In the genomic region with DNA sequence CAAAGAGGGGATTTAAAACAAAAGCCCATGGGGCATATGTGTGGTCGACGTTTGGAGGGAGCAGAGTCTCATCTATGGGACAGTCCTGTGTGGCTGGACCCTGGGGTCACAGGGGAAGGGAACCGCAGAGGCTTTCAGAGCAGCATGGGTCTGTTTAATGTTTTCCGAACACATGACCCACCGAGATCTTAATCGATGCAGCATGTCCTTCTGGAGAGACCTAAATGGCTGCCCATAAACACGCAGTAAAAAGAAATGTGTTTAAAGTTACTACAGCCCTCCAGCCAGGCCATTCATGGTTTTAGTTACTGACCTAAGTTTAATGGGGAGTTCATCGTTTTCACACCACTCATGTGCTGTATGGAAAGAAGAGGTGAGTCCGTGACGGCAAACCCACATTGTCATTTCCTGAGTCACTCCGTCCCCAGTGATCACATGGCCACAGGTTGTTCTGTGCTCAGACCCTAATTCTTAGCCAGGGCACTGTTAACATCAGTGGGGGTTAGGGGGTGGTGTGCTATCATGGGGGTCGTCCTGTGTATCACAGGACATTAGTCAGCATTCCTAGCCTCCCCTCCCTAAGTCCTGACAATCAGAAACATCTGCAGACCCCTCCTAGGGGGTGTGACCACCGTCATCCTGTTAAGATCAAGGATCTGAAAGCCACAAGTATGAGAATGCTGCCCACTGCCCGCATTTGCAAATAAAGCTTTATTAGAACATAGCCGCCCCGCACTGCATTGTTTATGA, we compare ENCODE assay signal across 25 mouse cellular contexts.
A peak's percentile ranks its signal among the peaks of the same experiment; 100 is the strongest.
DNase-seq lines count a peak whose midpoint lies in the region; ATAC-seq lines count a peak whose summit lies in the region.
"Had no signal": no experiment of that assay in that cellular context is flagged by ENCODE, and none has a peak within 500 bp of the region (broad histone marks: within the 10 kb centered on the region; RNA-seq: fewer than 3 reads in every experiment).

No protein-coding gene starts in this region.

- no peaks in the 10 kb centered on the region for H3K36me3 ChIP-seq in embryonic facial prominence, embryonic 13.5 days
- H3K36me3 ChIP-seq in limb, embryonic 11.5 days (ENCODE audit: control insufficient read depth, insufficient read depth, low read length): no peaks in the 10 kb centered on the region
- H3K36me3 ChIP-seq: hindbrain, embryonic 15.5 days; intestine, embryonic 15.5 days; kidney, embryonic 15.5 days; liver, embryonic 12.5 days; midbrain, embryonic 10.5 days had no signal

- H3K4me3 ChIP-seq in embryonic facial prominence, embryonic 13.5 days: no peak overlapping the region
- H3K4me3 ChIP-seq in limb, embryonic 11.5 days (ENCODE audit: low read depth, low read length): no peak overlapping the region
- H3K4me3 ChIP-seq: hindbrain, embryonic 15.5 days; intestine, embryonic 15.5 days; kidney, embryonic 15.5 days; liver, embryonic 12.5 days; midbrain, embryonic 10.5 days; myocyte had no signal

- no peaks in the 10 kb centered on the region for H3K9me3 ChIP-seq in embryonic facial prominence, embryonic 13.5 days
- H3K9me3 ChIP-seq in limb, embryonic 11.5 days (ENCODE audit: control insufficient read depth, low read length): no peaks in the 10 kb centered on the region
- H3K9me3 ChIP-seq: hindbrain, embryonic 15.5 days; intestine, embryonic 15.5 days; kidney, embryonic 15.5 days; liver, embryonic 12.5 days; midbrain, embryonic 10.5 days had no signal

- no peaks in the 10 kb centered on the region for H3K27me3 ChIP-seq in embryonic facial prominence, embryonic 13.5 days
- H3K27me3 ChIP-seq in limb, embryonic 11.5 days (ENCODE audit: control insufficient read depth, insufficient read depth, low read length): peaks cover 64% of the 10 kb centered on the region
- H3K27me3 ChIP-seq: hindbrain, embryonic 15.5 days; intestine, embryonic 15.5 days; kidney, embryonic 15.5 days; liver, embryonic 12.5 days had no signal

- H3K4me1 ChIP-seq in embryonic facial prominence, embryonic 13.5 days: peaks cover 37% of the 10 kb centered on the region
- H3K4me1 ChIP-seq in limb, embryonic 11.5 days (ENCODE audit: control insufficient read depth, insufficient read depth, low read length): peaks cover 9% of the 10 kb centered on the region
- H3K4me1 ChIP-seq: intestine, embryonic 15.5 days; liver, embryonic 12.5 days had no signal

- H3K27ac ChIP-seq in embryonic facial prominence, embryonic 13.5 days: peak overlapping the region; percentile 39
- H3K27ac ChIP-seq in limb, embryonic 11.5 days (replicated peaks; ENCODE audit: low read depth, low read length): no peak overlapping the region
- H3K27ac ChIP-seq: hindbrain, embryonic 15.5 days; intestine, embryonic 15.5 days; kidney, embryonic 15.5 days; liver, embryonic 12.5 days; midbrain, embryonic 10.5 days; stomach, postnatal 0 days had no signal

- no peak overlapping the region for H3K9ac ChIP-seq in embryonic facial prominence, embryonic 13.5 days
- no peak overlapping the region for H3K9ac ChIP-seq in limb, embryonic 11.5 days (ENCODE audit: low read length)
- H3K9ac ChIP-seq: hindbrain, embryonic 15.5 days; intestine, embryonic 15.5 days; kidney, embryonic 15.5 days; liver, embryonic 12.5 days had no signal

- peak overlapping the region; percentile 24 for H3K4me2 ChIP-seq in embryonic facial prominence, embryonic 13.5 days
- H3K4me2 ChIP-seq in limb, embryonic 11.5 days (ENCODE audit: low read depth, severe bottlenecking): no peak overlapping the region
- H3K4me2 ChIP-seq: heart, embryonic 11.5 days; hindbrain, embryonic 15.5 days; intestine, embryonic 15.5 days; kidney, embryonic 15.5 days; liver, embryonic 12.5 days had no signal

- no peak for ATAC-seq in embryonic facial prominence, embryonic 13.5 days (ENCODE audit: insufficient number of reproducible peaks, insufficient read depth, low FRiP score, low TSS enrichment, low read depth)
- ATAC-seq in limb, embryonic 11.5 days (ENCODE audit: insufficient number of reproducible peaks, low FRiP score, low TSS enrichment, low read depth): peak; percentile 65; the same call in 1 of the 2 replicates
- ATAC-seq: activated CD4-positive, CD25-positive, alpha-beta regulatory T cell, adult 4 months; intestine, embryonic 15.5 days; liver, embryonic 12.5 days; midbrain, embryonic 16.5 days had no signal

- DNase-seq in kidney, adult 9 months: peak; percentile 16
- no peak for DNase-seq in kidney, adult 18-20 months
- peak; percentile 70 for DNase-seq in limb, embryonic 11.5 days (ENCODE audit: low spot score)
- DNase-seq in urinary bladder, postnatal 14 days (ENCODE audit: low spot score): no peak
- no peak for DNase-seq in spleen, postnatal 14 days (ENCODE audit: low spot score in 2 of 2)
- no peak for DNase-seq in spleen, adult 12 weeks (ENCODE audit: low spot score)
- DNase-seq: adrenal gland, adult 8-10 months; B cell, adult 2 months; cerebellum, adult 18-20 months; cerebellum, postnatal 36 days; kidney, postnatal 4 days; lung, adult 18-20 months; lung, postnatal 10 days; thymus, adult 2 months had no signal

- 31% methylated on average over 16 of the region's 16 CpGs for WGBS in embryonic facial prominence, embryonic 13.5 days
- WGBS in limb, embryonic 11.5 days: 17% methylated on average over 16 of the region's 16 CpGs

Comparison
In these comparisons a context has a peak if more than half of its experiments do, and no peak if none do; other contexts are left out.
1. DNase-seq: peak in kidney, adult 9 months (single experiment) and limb, embryonic 11.5 days (single experiment); none in kidney, adult 18-20 months (single experiment), urinary bladder, postnatal 14 days (single experiment), spleen, postnatal 14 days (0 of 2) and spleen, adult 12 weeks (single experiment).